Mouse (Mus musculus): ENCODE measurements at regions not wholly inside any gene's neighbourhood (a gene's known extent, or its start where the extent isn't known, plus 50 kb on each side); places are given as distances from the start of the nearest gene placed in this dataset.

DNA sequence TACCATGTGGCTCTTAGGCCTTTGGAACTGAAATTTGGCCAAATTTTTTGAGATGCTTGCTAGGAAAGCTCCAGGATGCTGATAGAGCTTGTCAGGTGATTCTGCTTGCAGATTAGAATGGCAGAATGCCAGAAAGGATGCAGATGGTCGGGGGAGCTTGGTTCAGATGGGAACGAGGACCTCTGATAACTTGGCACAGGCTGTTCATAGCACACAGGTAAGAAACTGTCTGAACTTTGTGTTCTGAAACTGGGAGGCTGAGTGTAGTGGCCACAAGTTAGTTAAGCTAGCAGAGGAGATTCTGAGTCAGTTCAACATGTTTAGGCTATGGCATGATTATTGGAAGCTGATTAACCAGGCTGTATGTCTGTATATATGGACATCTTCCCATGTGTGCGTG lies 174.3 kb downstream of the Abcc12 start:
- Histone ChIP-seq H3K36me3 (ENCODE audit: insufficient read depth, low read length) (no peaks in the 10 kb centered on the region), H3K4me3 (replicated peaks; ENCODE audit: low read length) (no peak overlapping the region), H3K4me1 (replicated peaks; ENCODE audit: low read depth, low read length) (no peaks in the 10 kb centered on the region), H3K9me3 (ENCODE audit: low read length) (no peaks in the 10 kb centered on the region), H3K27me3 (ENCODE audit: insufficient read depth, low read length) (no peaks in the 10 kb centered on the region)
- TF ChIP-seq CTCF (conservative IDR thresholded peaks at IDR 0.05; ENCODE audit: low read length): no peak
- no peak for TF ChIP-seq POU5F1 (IDR thresholded peaks at IDR 0.05; ENCODE audit: borderline replicate concordance, low read length)
- no peak for TF ChIP-seq NANOG (IDR thresholded peaks at IDR 0.05; ENCODE audit: borderline replicate concordance, low read length)

DNA sequence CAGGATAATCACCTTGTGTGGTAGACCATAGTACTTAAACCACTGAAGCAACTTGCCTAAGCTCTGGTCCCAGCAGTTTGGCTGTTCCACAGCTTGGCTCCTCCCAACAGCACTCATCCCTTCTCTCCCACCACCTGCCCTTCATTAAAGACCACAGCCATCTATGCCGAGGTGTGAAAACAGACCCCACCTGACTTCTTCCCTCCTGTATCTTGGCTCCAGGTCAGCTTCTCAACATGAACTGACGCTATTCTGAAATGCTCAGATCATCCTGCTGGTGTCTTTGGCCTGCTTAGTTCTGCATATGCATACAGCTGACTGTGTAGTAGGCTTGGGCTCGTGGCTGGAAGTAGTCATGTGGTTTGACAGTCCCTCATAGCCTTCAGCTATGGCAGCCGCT lies 177.1 kb downstream of the Abcc12 start:
- no peaks in the 10 kb centered on the region for H3K9me3 ChIP-seq (ENCODE audit: low read length)
- no peaks in the 10 kb centered on the region for H3K36me3 ChIP-seq (ENCODE audit: insufficient read depth, low read length)
- TF ChIP-seq CTCF (conservative IDR thresholded peaks at IDR 0.05; ENCODE audit: low read length) (no peak), NANOG (IDR thresholded peaks at IDR 0.05; ENCODE audit: borderline replicate concordance, low read length) (no peak), POU5F1 (IDR thresholded peaks at IDR 0.05; ENCODE audit: borderline replicate concordance, low read length) (no peak)
- no peaks in the 10 kb centered on the region for H3K27me3 ChIP-seq (ENCODE audit: insufficient read depth, low read length)
- H3K4me1 ChIP-seq (replicated peaks; ENCODE audit: low read depth, low read length): no peaks in the 10 kb centered on the region
- no peak overlapping the region for H3K4me3 ChIP-seq (replicated peaks; ENCODE audit: low read length)

DNA sequence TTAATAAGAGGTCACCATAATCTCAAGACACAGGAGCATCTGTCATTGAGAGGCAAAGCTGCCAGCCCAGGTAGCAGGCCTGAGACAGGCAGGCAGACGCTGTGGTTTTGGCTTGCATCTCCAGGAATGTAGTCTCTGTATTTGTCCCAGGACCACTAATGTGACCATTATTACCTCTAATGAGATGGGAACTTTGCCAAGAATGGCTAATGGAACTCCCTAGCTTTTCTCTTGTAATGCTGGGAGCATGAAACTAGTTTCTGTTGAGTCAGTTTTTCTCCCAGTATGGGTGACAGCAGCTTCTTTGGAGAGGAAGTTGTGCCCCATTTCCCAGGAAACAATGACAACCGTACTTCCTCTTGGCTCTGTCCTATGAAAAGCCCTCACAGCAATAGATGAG lies 178.5 kb downstream of the Abcc12 start:
- H3K9me3 ChIP-seq (ENCODE audit: low read length): peaks cover under 1% of the 10 kb centered on the region; the same call in 1 of the 2 replicates
- TF ChIP-seq CTCF (conservative IDR thresholded peaks at IDR 0.05; ENCODE audit: low read length) (no peak), POU5F1 (IDR thresholded peaks at IDR 0.05; ENCODE audit: borderline replicate concordance, low read length) (no peak), NANOG (IDR thresholded peaks at IDR 0.05; ENCODE audit: borderline replicate concordance, low read length) (no peak)
- H3K27me3 ChIP-seq (ENCODE audit: insufficient read depth, low read length): no peaks in the 10 kb centered on the region
- no peaks in the 10 kb centered on the region for H3K4me1 ChIP-seq (replicated peaks; ENCODE audit: low read depth, low read length)
- H3K36me3 ChIP-seq (ENCODE audit: insufficient read depth, low read length): no peaks in the 10 kb centered on the region
- H3K4me3 ChIP-seq (replicated peaks; ENCODE audit: low read length): no peak overlapping the region

DNA sequence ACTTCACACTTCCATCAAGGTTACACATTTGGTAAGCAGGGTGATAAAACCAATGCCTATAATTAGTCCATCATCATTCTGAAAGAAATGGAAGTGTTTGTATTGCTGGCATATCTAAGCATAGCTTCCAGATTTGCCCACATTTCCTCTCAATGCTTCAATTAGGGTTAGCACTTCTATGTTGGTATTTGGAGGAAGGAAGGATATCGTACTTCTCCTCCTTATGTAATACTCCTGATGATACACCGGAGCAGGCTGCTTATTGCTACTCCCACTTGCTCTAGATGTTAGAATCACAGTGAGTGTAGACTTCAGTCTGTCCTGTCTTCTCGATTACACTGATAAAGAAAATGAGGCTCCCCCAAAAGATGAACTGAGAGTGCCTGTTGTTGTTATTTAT lies 185.4 kb downstream of the Abcc12 start:
- Histone ChIP-seq H3K27me3 (ENCODE audit: insufficient read depth, low read length) (no peaks in the 10 kb centered on the region), H3K4me1 (replicated peaks; ENCODE audit: low read depth, low read length) (peaks cover 42% of the 10 kb centered on the region), H3K36me3 (ENCODE audit: insufficient read depth, low read length) (peaks cover 4% of the 10 kb centered on the region; the same call in 1 of the 2 replicates), H3K9me3 (ENCODE audit: low read length) (peaks cover 23% of the 10 kb centered on the region), H3K4me3 (replicated peaks; ENCODE audit: low read length) (no peak overlapping the region)
- TF ChIP-seq CTCF (conservative IDR thresholded peaks at IDR 0.05; ENCODE audit: low read length): no peak
- no peak for TF ChIP-seq POU5F1 (IDR thresholded peaks at IDR 0.05; ENCODE audit: borderline replicate concordance, low read length)
- no peak for TF ChIP-seq NANOG (IDR thresholded peaks at IDR 0.05; ENCODE audit: borderline replicate concordance, low read length)

DNA sequence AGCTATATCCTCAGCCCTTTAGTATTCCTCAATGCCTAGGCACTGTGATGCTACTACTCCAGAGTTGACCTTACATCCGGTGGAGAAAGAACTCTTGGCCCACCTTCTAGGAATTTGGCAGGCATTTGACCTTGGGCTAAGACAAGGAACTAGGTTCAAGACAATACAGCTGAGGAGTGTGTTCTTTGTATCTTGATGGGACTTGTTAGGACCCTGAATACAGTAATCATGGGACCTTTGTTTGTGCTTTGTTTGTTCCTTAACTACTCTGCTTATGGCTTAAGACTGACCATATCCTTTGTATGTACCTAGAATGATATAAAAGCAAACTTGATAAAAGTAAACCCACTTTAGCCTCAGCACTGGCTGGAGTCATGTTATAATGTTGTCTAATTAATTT lies 186.7 kb downstream of the Abcc12 start:
- peaks cover 48% of the 10 kb centered on the region for H3K4me1 ChIP-seq (replicated peaks; ENCODE audit: low read depth, low read length)
- no peak for TF ChIP-seq CTCF (conservative IDR thresholded peaks at IDR 0.05; ENCODE audit: low read length)
- TF ChIP-seq NANOG (IDR thresholded peaks at IDR 0.05; ENCODE audit: borderline replicate concordance, low read length): peak; percentile 100

DNA sequence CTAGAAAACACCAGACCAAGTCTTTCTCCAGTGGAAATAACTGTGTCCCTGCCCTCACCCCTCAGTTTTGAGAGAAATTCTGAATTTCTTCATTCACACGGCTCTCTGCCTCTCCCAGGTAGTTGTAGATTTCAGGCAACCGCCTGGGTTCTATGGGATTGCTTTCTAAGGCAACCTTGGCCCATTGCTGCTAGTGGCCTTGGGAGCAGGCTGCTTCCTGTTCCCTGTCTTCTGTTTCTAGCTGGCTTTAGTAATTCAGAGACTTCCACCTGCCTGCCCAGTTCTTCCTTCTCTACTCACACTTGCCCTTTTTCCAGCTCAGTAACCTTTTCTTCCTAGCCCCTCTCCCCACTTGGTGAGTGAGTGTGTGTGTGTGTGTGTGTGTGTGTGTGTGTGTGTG lies 187.1 kb downstream of the Abcc12 start:
- Histone ChIP-seq H3K4me3 (replicated peaks; ENCODE audit: low read length) (no peak overlapping the region), H3K36me3 (ENCODE audit: insufficient read depth, low read length) (peaks cover 4% of the 10 kb centered on the region; the same call in 1 of the 2 replicates), H3K4me1 (replicated peaks; ENCODE audit: low read depth, low read length) (peaks cover 48% of the 10 kb centered on the region), H3K27me3 (ENCODE audit: insufficient read depth, low read length) (no peaks in the 10 kb centered on the region), H3K9me3 (ENCODE audit: low read length) (peaks cover 23% of the 10 kb centered on the region)
- no peak for TF ChIP-seq NANOG (IDR thresholded peaks at IDR 0.05; ENCODE audit: borderline replicate concordance, low read length)
- no peak for TF ChIP-seq POU5F1 (IDR thresholded peaks at IDR 0.05; ENCODE audit: borderline replicate concordance, low read length)
- TF ChIP-seq CTCF (conservative IDR thresholded peaks at IDR 0.05; ENCODE audit: low read length): no peak

More for the DNA sequence above, 186.7 kb downstream of the Abcc12 start:
- Histone ChIP-seq H3K9me3 (ENCODE audit: low read length) (peaks cover 23% of the 10 kb centered on the region), H3K4me3 (replicated peaks; ENCODE audit: low read length) (no peak overlapping the region), H3K27me3 (ENCODE audit: insufficient read depth, low read length) (no peaks in the 10 kb centered on the region), H3K36me3 (ENCODE audit: insufficient read depth, low read length) (peaks cover 4% of the 10 kb centered on the region; the same call in 1 of the 2 replicates)

DNA sequence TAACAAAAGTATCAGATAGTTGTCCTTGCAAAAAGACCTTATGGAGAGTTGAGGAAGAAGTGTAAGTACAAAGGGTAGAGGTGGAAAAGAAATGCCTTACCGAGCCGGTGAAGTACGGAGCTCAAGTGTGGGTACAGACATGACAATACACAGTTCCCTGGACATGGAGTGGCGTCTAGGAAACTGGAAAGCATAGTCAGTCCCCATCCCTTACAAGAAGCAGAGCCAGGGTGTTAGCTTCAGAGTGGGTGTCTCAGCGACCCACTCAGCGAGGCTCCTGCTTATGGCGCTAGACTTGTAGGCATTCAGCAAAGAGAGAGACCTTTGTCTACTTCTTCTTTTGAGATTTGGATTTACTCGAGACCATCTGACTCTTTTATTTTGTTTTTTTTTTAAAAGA lies 189.8 kb downstream of the Abcc12 start:
- peaks cover 48% of the 10 kb centered on the region for H3K4me1 ChIP-seq (replicated peaks; ENCODE audit: low read depth, low read length)
- no peaks in the 10 kb centered on the region for H3K27me3 ChIP-seq (ENCODE audit: insufficient read depth, low read length)
- peaks cover 10% of the 10 kb centered on the region for H3K9me3 ChIP-seq (ENCODE audit: low read length)
- 0 out of 2 replicates have a peak, but pooled peaks cover under 1% of the 10 kb centered on the region for H3K36me3 ChIP-seq (ENCODE audit: insufficient read depth, low read length)
- no peak for TF ChIP-seq CTCF (conservative IDR thresholded peaks at IDR 0.05; ENCODE audit: low read length)
- no peak for TF ChIP-seq NANOG (IDR thresholded peaks at IDR 0.05; ENCODE audit: borderline replicate concordance, low read length)
- TF ChIP-seq POU5F1 (IDR thresholded peaks at IDR 0.05; ENCODE audit: borderline replicate concordance, low read length): no peak
- H3K4me3 ChIP-seq (replicated peaks; ENCODE audit: low read length): no peak overlapping the region

DNA sequence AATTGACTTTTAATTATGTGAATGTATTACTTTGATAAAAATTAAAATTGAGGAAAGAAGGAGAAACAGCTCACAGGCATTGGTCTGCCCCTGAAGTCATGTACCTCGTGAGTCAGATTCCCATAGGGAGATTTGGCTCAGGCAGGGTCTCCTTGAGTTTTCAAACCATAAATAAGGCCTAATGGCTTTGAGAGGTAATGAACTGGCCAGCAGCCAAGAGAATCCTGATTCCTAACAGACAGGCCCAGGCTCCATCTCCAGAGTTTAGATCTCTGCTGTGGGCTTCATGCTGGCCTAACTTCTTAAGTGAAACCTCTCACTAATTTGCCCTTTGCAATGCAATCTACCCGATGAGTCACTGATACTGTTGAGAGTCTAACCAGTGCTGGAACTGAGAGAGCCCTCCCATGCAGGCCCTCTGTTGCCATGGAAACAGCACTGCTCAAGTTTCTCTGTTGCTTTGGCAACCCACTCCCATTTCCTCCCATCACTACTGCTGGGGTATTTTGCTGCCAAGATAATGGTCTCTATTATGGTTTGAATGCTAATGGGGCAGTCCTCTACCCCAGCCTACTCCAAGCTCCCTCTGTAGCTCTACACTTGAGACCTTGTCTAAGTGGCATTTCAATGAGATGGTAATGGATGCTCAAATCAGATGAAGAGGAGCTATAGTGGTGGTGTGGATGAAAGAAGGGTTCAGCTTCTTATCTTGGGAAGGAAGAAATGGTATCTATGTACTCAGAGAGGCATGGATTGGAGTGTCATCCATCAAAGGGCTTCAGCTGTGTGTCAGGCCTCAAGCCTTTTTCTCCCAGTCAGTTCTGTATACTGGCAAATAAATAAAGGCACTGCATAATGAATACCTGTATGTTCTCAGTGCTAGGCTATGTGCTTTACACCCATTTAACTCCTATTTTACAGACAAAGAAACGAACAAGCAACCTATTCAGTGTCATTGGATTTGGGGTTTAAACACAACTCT lies 190.5 kb downstream of the Abcc12 start:
- Histone ChIP-seq H3K9me3 (ENCODE audit: low read length) (0 out of 2 replicates have a peak, but pooled peaks cover 3% of the 10 kb centered on the region), H3K27me3 (ENCODE audit: insufficient read depth, low read length) (no peaks in the 10 kb centered on the region), H3K4me3 (replicated peaks; ENCODE audit: low read length) (no peak overlapping the region), H3K36me3 (ENCODE audit: insufficient read depth, low read length) (no peaks in the 10 kb centered on the region), H3K4me1 (replicated peaks; ENCODE audit: low read depth, low read length) (peaks cover 46% of the 10 kb centered on the region)
- TF ChIP-seq NANOG (IDR thresholded peaks at IDR 0.05; ENCODE audit: borderline replicate concordance, low read length) (peak; percentile 42; the same call in 1 of the 2 replicates), POU5F1 (IDR thresholded peaks at IDR 0.05; ENCODE audit: borderline replicate concordance, low read length) (no peak)

All from E14TG2a.4 (cell line).